Mouse (Mus musculus): Measurements from ENCODE around the gene Zbtb37. TPM values are rescaled to one million over a fixed set of nuclear protein-coding genes. Genes with fewer than 3 reads are reported as not detected.
"Not testable (repeated sequence)": the region's sequence is repeated elsewhere in the genome, so short reads cannot be mapped to it uniquely, and the experiment has no call there.

The Zbtb37 gene
- polyA plus RNA-seq, 1 experiment = 3.9 TPM

DNA sequence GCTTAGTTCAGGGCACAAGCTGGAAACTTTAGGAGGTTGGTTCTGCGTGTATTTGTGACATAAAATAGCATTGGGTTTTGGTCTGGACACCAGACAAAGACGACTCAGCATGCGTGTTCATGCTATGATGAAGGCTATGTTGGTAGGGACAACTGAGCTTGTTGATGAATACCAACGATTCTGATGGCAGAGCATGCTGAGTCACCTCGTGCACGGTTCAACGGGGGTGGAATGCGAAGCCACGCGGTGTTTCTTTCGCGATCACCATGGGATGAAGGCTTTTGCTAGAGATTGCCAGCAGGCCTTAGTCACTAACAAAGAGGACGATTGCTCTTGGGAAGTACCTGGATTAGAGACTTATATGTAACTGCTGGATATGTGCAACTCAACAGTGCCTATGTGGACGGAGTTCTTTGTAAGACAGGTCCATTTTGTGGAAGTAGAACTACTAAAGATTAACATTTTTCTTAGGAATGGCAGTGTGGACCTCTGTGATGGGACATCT is 684 bp upstream of the Zbtb37 start:
- Histone ChIP-seq H3K4me3 (ENCODE audit: control insufficient read depth, insufficient read depth, low read length) (peak overlapping the region; percentile 53), H3K27ac (ENCODE audit: control insufficient read depth, insufficient read depth, low read length) (peak overlapping the region; percentile 72), H3K36me3 (ENCODE audit: control insufficient read depth, insufficient read depth, low read length) (peaks cover 32% of the 10 kb centered on the region), H3K4me1 (replicated peaks; ENCODE audit: control insufficient read depth, insufficient read depth, low read length) (peaks cover 4% of the 10 kb centered on the region; the same call in 1 of the 2 replicates), H3K27me3 (ENCODE audit: control insufficient read depth, insufficient read depth, low read length) (no peaks in the 10 kb centered on the region)
- TF ChIP-seq POLR2A (IDR thresholded peaks at IDR 0.05; ENCODE audit: control insufficient read depth, extremely low read depth, insufficient read depth, low read length, poor library complexity) (no peak), CTCF (IDR thresholded peaks at IDR 0.05; ENCODE audit: borderline replicate concordance, control insufficient read depth, extremely low read depth, insufficient read depth, low read length, poor library complexity) (no peak)
- no peak for DNase-seq
- under 1% methylated on average over 14 of the region's 14 CpGs for WGBS

DNA sequence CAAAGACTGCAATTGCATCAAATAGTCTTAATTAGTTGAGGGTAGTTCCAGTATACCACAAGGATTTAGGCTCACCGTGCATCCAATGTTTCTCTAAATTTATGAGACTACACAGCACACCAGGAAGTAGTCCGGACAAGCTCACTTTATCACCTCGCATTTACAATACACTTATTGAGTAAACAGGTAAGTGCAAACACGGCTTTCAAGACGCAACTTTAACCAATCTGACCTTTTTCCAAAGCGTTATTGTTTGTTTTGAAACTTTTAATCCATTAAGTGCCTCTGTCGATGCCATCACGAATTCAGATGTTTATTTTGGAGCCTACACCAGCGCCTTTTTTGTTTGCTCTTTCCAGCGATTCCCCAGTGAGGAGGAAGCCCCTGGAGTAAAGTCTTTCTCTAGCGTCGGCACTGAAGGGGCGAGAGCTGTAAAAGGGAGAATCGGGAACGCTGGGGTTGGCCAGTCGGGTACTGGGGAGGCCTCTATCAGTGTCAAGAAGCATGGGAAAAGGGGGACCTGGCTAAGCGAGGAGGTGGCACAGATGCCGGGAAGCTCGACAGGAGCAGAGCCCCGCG is 704 bp downstream of the Zbtb37 start:
- H3K27me3 ChIP-seq (ENCODE audit: control insufficient read depth, insufficient read depth, low read length) = no peaks in the 10 kb centered on the region
- TF ChIP-seq CTCF (IDR thresholded peaks at IDR 0.05; ENCODE audit: borderline replicate concordance, control insufficient read depth, extremely low read depth, insufficient read depth, low read length, poor library complexity) (no peak), POLR2A (IDR thresholded peaks at IDR 0.05; ENCODE audit: control insufficient read depth, extremely low read depth, insufficient read depth, low read length, poor library complexity) (no peak)
- peaks cover 4% of the 10 kb centered on the region; the same call in 1 of the 2 replicates for H3K4me1 ChIP-seq (replicated peaks; ENCODE audit: control insufficient read depth, insufficient read depth, low read length)
- 3% methylated on average over 21 of the region's 21 CpGs for WGBS
- H3K36me3 ChIP-seq (ENCODE audit: control insufficient read depth, insufficient read depth, low read length) = peaks cover 26% of the 10 kb centered on the region
- no peak for DNase-seq
- H3K4me3 ChIP-seq (ENCODE audit: control insufficient read depth, insufficient read depth, low read length) = peak overlapping the region; percentile 72
- H3K27ac ChIP-seq (ENCODE audit: control insufficient read depth, insufficient read depth, low read length) = peak overlapping the region; percentile 18; the same call in 1 of the 2 replicates

DNA sequence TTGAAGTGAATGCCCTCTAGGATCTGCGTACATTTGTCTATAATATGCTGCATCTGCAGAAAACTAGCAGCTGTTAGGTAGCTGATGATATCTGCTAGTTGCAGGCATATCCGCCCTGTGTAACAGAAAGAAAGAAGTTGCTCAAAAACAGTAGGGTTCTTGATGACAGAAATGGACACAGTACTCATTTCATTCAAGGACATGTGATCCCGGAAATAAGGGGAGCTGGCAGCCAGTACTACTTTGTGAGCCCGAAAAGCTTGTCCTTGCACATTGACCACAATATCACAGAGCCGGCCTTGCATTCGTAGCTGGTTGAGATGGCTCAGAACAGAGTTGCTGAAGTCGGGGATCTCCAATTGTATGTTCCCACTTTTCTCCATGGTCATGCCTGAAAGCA is 2.3 kb downstream of the Zbtb37 start:
- no peak for DNase-seq
- Histone ChIP-seq H3K4me3 (ENCODE audit: control insufficient read depth, insufficient read depth, low read length) (no peak overlapping the region), H3K27me3 (ENCODE audit: control insufficient read depth, insufficient read depth, low read length) (no peaks in the 10 kb centered on the region), H3K36me3 (ENCODE audit: control insufficient read depth, insufficient read depth, low read length) (peaks cover 13% of the 10 kb centered on the region), H3K27ac (ENCODE audit: control insufficient read depth, insufficient read depth, low read length) (no peak overlapping the region), H3K4me1 (replicated peaks; ENCODE audit: control insufficient read depth, insufficient read depth, low read length) (peaks cover 4% of the 10 kb centered on the region; the same call in 1 of the 2 replicates)
- 97% methylated on average over 7 of the region's 7 CpGs for WGBS
- TF ChIP-seq POLR2A (IDR thresholded peaks at IDR 0.05; ENCODE audit: control insufficient read depth, extremely low read depth, insufficient read depth, low read length, poor library complexity) = no peak
- no peak for TF ChIP-seq CTCF (IDR thresholded peaks at IDR 0.05; ENCODE audit: borderline replicate concordance, control insufficient read depth, extremely low read depth, insufficient read depth, low read length, poor library complexity)

DNA sequence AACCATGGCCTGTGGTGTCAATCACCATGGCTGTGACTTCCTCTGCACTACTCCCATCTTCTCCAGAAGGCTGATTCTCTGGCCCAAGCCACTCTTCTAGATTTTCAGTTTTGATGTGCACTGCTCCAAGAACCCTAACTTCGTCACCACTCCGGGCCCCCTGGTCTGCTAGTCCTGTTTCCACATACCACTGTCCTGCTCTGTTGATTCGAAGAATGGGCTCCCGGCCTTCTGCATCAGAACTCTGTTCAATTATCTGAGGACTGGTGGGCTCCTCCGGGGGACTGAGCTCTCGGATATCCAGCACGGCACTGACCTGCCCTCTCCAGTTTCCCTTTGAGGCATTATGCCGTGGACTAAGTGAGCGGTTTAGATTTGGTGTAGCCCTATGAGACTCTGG is 2.8 kb downstream of the Zbtb37 start:
- no peak for TF ChIP-seq POLR2A (IDR thresholded peaks at IDR 0.05; ENCODE audit: control insufficient read depth, extremely low read depth, insufficient read depth, low read length, poor library complexity)
- TF ChIP-seq CTCF (IDR thresholded peaks at IDR 0.05; ENCODE audit: borderline replicate concordance, control insufficient read depth, extremely low read depth, insufficient read depth, low read length, poor library complexity) = no peak
- H3K27me3 ChIP-seq (ENCODE audit: control insufficient read depth, insufficient read depth, low read length) = no peaks in the 10 kb centered on the region
- no peak overlapping the region for H3K27ac ChIP-seq (ENCODE audit: control insufficient read depth, insufficient read depth, low read length)
- WGBS = 95% methylated on average over 9 of the region's 9 CpGs
- no peak for DNase-seq
- peaks cover 4% of the 10 kb centered on the region; the same call in 1 of the 2 replicates for H3K4me1 ChIP-seq (replicated peaks; ENCODE audit: control insufficient read depth, insufficient read depth, low read length)
- H3K36me3 ChIP-seq (ENCODE audit: control insufficient read depth, insufficient read depth, low read length) = peaks cover 11% of the 10 kb centered on the region
- H3K4me3 ChIP-seq (ENCODE audit: control insufficient read depth, insufficient read depth, low read length) = no peak overlapping the region

DNA sequence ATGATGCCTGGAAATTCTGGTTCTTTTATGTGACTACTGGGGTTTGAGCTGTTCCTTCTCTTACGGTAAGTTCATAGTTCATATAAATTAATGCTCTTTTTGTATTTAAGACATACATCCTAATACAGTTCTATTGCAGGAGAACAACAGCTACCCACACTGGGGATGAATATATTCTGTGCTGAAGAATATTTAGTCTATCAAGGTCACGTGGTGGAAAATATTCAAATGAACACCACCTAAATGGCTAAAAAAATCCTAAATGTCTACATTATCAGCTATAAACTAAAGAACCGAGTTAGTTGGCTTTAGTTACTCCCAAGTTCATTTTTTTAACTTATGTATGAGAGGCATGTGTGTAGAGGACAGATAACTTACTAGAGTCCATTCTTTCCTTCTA is 4.6 kb downstream of the Zbtb37 start:
- no peak overlapping the region for H3K4me3 ChIP-seq (ENCODE audit: control insufficient read depth, insufficient read depth, low read length)
- H3K27me3 ChIP-seq (ENCODE audit: control insufficient read depth, insufficient read depth, low read length) = no peaks in the 10 kb centered on the region
- DNase-seq = no peak
- 98% methylated on average over 3 of the region's 3 CpGs for WGBS
- TF ChIP-seq CTCF (IDR thresholded peaks at IDR 0.05; ENCODE audit: borderline replicate concordance, control insufficient read depth, extremely low read depth, insufficient read depth, low read length, poor library complexity) (no peak), POLR2A (IDR thresholded peaks at IDR 0.05; ENCODE audit: control insufficient read depth, extremely low read depth, insufficient read depth, low read length, poor library complexity) (no peak)
- no peaks in the 10 kb centered on the region for H3K4me1 ChIP-seq (replicated peaks; ENCODE audit: control insufficient read depth, insufficient read depth, low read length)
- no peaks in the 10 kb centered on the region for H3K36me3 ChIP-seq (ENCODE audit: control insufficient read depth, insufficient read depth, low read length)
- H3K27ac ChIP-seq (ENCODE audit: control insufficient read depth, insufficient read depth, low read length) = no peak overlapping the region

DNA sequence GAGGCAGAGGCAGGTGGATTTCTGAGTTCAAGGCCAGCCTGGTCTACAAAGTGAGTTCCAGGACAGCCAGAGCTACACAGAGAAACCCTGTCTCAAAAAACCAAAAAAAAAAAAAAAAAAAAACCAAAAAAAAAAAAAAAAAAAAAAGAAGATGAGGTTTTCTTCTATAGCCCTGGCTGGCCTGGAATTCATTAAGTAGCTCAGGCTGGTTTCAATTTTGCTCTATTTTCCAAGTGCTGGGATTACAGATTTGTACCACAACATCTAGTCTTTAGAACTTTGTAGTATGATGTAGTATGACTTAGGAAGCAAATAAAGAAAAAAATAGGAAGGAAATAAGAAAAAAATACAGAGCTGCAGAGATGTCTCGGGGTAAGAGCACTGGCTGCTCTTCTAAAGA is 6.2 kb downstream of the Zbtb37 start:
- not testable (repeated sequence) for H3K27me3 ChIP-seq (ENCODE audit: control insufficient read depth, insufficient read depth, low read length); H3K4me3 ChIP-seq (ENCODE audit: control insufficient read depth, insufficient read depth, low read length); H3K27ac ChIP-seq (ENCODE audit: control insufficient read depth, insufficient read depth, low read length); H3K4me1 ChIP-seq (replicated peaks; ENCODE audit: control insufficient read depth, insufficient read depth, low read length); H3K36me3 ChIP-seq (ENCODE audit: control insufficient read depth, insufficient read depth, low read length); DNase-seq
- 100% methylated on average over 1 of the region's 1 CpGs for WGBS

DNA sequence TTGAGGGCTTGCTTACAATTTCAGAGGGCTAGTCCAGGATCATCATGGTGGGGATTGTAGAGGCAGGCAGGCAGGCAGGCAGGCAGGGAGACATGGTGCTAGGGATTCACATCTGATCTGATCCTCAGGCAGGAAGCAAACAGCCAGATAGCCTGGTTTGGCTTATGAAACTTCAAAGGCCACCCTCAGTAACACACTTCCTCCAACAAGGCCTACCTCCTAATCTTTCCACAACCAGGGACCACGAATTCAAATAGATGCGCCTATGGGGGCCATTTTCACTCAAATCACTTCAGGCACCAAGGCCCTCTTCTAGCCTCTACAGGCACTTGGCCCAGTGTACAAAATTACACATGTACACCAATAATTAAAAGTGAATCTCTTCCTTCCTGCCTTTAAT is 7.5 kb downstream of the Zbtb37 start:
- 27% methylated on average over 2 of the region's 2 CpGs for WGBS
- TF ChIP-seq CTCF (IDR thresholded peaks at IDR 0.05; ENCODE audit: borderline replicate concordance, control insufficient read depth, extremely low read depth, insufficient read depth, low read length, poor library complexity) = no peak
- no peak for TF ChIP-seq POLR2A (IDR thresholded peaks at IDR 0.05; ENCODE audit: control insufficient read depth, extremely low read depth, insufficient read depth, low read length, poor library complexity)

More for the DNA sequence above, 7.5 kb downstream of the Zbtb37 start:
- Histone ChIP-seq H3K27me3 (ENCODE audit: control insufficient read depth, insufficient read depth, low read length) (no peaks in the 10 kb centered on the region), H3K36me3 (ENCODE audit: control insufficient read depth, insufficient read depth, low read length) (peaks cover 5% of the 10 kb centered on the region), H3K27ac (ENCODE audit: control insufficient read depth, insufficient read depth, low read length) (no peak overlapping the region), H3K4me3 (ENCODE audit: control insufficient read depth, insufficient read depth, low read length) (no peak overlapping the region), H3K4me1 (replicated peaks; ENCODE audit: control insufficient read depth, insufficient read depth, low read length) (no peaks in the 10 kb centered on the region)
- DNase-seq = no peak
